Mouse (Mus musculus) olfactory bulb, adult 2 months (tissue): ENCODE measurements at regions not wholly inside any gene's neighbourhood (a gene's known extent, or its start where the extent isn't known, plus 50 kb on each side); places are given as distances from the start of the nearest gene placed in this dataset.

Source experiments
- CTCF ChIP-seq: fragments of 200-500 bp; IDR thresholded peaks from 2 replicates; pipeline ENCODE4 v1.5.1; 2012; ENCODE audit warnings: low read depth, mild to moderate bottlenecking, low read length, moderate library complexity; ENCODE audit not compliant: insufficient read depth
- POLR2A ChIP-seq: fragments of 200-500 bp; IDR thresholded peaks from 2 replicates; pipeline ENCODE4 v1.6.1; 2012; ENCODE audit warnings: mild to moderate bottlenecking, low read depth, low read length, moderate library complexity; ENCODE audit not compliant: insufficient read depth

DNA sequence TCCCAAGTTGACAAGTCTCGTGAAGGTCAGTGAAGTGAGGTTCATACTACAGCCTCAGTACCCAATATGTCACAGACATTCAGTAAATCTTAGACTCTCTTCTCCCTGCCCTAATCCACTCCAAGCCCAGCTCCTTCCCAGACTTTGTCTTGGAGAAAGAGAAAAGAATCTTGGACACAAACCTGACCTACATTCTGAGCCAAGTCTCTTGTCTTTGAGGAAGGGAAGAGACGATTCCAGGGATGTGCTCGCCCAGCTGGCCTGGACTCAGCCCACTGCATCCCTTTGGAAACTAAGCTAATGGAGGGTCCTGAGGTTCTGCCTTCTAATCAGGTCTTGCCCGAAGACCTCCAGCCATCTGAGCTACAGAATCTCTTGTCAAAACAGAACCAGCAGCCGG lies 61.2 kb upstream of the Adpgk start:
- TF ChIP-seq CTCF (no peak), POLR2A (no peak)
